Mouse (Mus musculus) limb, embryonic 15.5 days (tissue): ENCODE results near the gene Gm49325. TPM values are rescaled to one million over a fixed set of nuclear protein-coding genes. Genes with fewer than 3 reads are reported as not detected.
A peak's percentile ranks its signal among the peaks of the same experiment; 100 is the strongest.

ENCODE experiments used
- ATAC-seq: fragments of 200-750 bp; cut with Nextera tagmentation; 2 replicates; pipeline ENCODE4 v1.8.0; 2017; ENCODE audit warnings: low read depth, moderate TSS enrichment; ENCODE audit not compliant: insufficient number of reproducible peaks, low FRiP score, low TSS enrichment
- H3K27ac ChIP-seq: fragments of 300-500 bp; sonication (generic); 2 replicates; pipeline ENCODE4 v1.5.1; 2015; ENCODE audit warnings: moderate library complexity, mild to moderate bottlenecking, inconsistent platforms
- H3K27me3 ChIP-seq: fragments of 300-500 bp; sonication (generic); 2 replicates; pipeline ENCODE4 v1.6.1; 2015; ENCODE audit warnings: inconsistent platforms
- H3K36me3 ChIP-seq: fragments of 300-500 bp; sonication (generic); 2 replicates; pipeline ENCODE4 v1.6.1; 2015; ENCODE audit warnings: inconsistent platforms
- H3K4me1 ChIP-seq: fragments of 300-500 bp; sonication (generic); 2 replicates; pipeline ENCODE4 v1.6.1; 2015; ENCODE audit warnings: inconsistent platforms
- H3K4me2 ChIP-seq: fragments of 300-500 bp; sonication (generic); 2 replicates; pipeline ENCODE4 v1.6.1; 2015; ENCODE audit warnings: mild to moderate bottlenecking, inconsistent platforms
- H3K4me3 ChIP-seq: fragments of 300-500 bp; sonication (generic); 2 replicates; pipeline ENCODE4 v1.5.1; 2015; ENCODE audit warnings: mild to moderate bottlenecking, inconsistent platforms
- H3K9ac ChIP-seq: fragments of 300-500 bp; sonication (generic); 2 replicates; pipeline ENCODE4 v1.6.1; 2015; ENCODE audit warnings: inconsistent platforms
- H3K9me3 ChIP-seq: fragments of 300-500 bp; sonication (generic); 2 replicates; pipeline ENCODE4 v1.6.1; 2016; ENCODE audit warnings: inconsistent platforms
- WGBS: fragments of 180-500 bp; shearing (Covaris S2); methylation state at CpG from one replicate; pipeline ENCODE4 v1.1.7; 2015; 5-methylcytosine and 5-hydroxymethylcytosine counted together
- polyA plus RNA-seq: library from polyadenylated mRNA; unstranded; fragments of >200 nt; fragmentation: Nextera tagmentation; extraction: Ambion mirVana; gene quantifications from 2 replicates; pipeline ENCODE4 v1.2.1, GENCODE M21; 2015

The Gm49325 gene
- polyA plus RNA-seq, 1 experiment from 2014 or later = 1.3 TPM

- H3K27ac ChIP-seq = no peak overlapping the region
- no peaks in the 10 kb centered on the region for H3K9me3 ChIP-seq
- peaks cover 87% of the 10 kb centered on the region for H3K36me3 ChIP-seq
- peaks cover 15% of the 10 kb centered on the region for H3K4me1 ChIP-seq
- H3K4me3 ChIP-seq = no peak overlapping the region
- ATAC-seq = no peak
- WGBS = 57% methylated on average over 6 of the region's 6 CpGs
- H3K27me3 ChIP-seq = no peaks in the 10 kb centered on the region
- no peak overlapping the region for H3K4me2 ChIP-seq
- no peak overlapping the region for H3K9ac ChIP-seq
These were observed 14.5 kb upstream of the Gm49325 start for GRCm38 (mm10) chr10:77591546-77591945.

- peaks cover 80% of the 10 kb centered on the region for H3K36me3 ChIP-seq
- H3K9ac ChIP-seq = no peak overlapping the region
- 0 out of 2 replicates have a peak, but pooled peaks cover under 1% of the 10 kb centered on the region for H3K4me1 ChIP-seq
- no peak overlapping the region for H3K27ac ChIP-seq
- ATAC-seq = no peak
- H3K4me3 ChIP-seq = no peak overlapping the region
- H3K4me2 ChIP-seq = no peak overlapping the region
- no peaks in the 10 kb centered on the region for H3K27me3 ChIP-seq
- no peaks in the 10 kb centered on the region for H3K9me3 ChIP-seq
- WGBS = 88% methylated on average over 2 of the region's 2 CpGs
These were observed 9.9 kb upstream of the Gm49325 start for GRCm38 (mm10) chr10:77596060-77596459.

- Histone ChIP-seq H3K9me3 (no peaks in the 10 kb centered on the region), H3K4me3 (no peak overlapping the region), H3K9ac (no peak overlapping the region), H3K4me2 (no peak overlapping the region), H3K27ac (no peak overlapping the region), H3K36me3 (peaks cover 18% of the 10 kb centered on the region), H3K27me3 (no peaks in the 10 kb centered on the region), H3K4me1 (peaks cover 21% of the 10 kb centered on the region)
- 59% methylated on average over 4 of the region's 4 CpGs for WGBS
- no peak for ATAC-seq
These were observed 3.0 kb upstream of the Gm49325 start for GRCm38 (mm10) chr10:77603021-77603420.

- no peak overlapping the region for H3K27ac ChIP-seq
- WGBS = 90% methylated on average over 6 of the region's 6 CpGs
These were observed 1.9 kb upstream of the Gm49325 start for GRCm38 (mm10) chr10:77604111-77604510.

GRCm38 (mm10) chr10:77604958-77605357 is 1.0 kb upstream of the Gm49325 start:
- WGBS = 63% methylated on average over 5 of the region's 5 CpGs

More at GRCm38 (mm10) chr10:77604111-77604510, 1.9 kb upstream of the Gm49325 start:
- no peak overlapping the region for H3K9ac ChIP-seq
- peaks cover 8% of the 10 kb centered on the region; the same call in 1 of the 2 replicates for H3K36me3 ChIP-seq
- ATAC-seq = no peak
- no peaks in the 10 kb centered on the region for H3K27me3 ChIP-seq
- H3K4me3 ChIP-seq = no peak overlapping the region
- H3K4me1 ChIP-seq = peaks cover 26% of the 10 kb centered on the region
- no peaks in the 10 kb centered on the region for H3K9me3 ChIP-seq
- no peak overlapping the region for H3K4me2 ChIP-seq

GRCm38 (mm10) chr10:77605368-77605767 is 629 bp upstream of the Gm49325 start:
- H3K4me3 ChIP-seq = peak overlapping the region; percentile 79
- no peak overlapping the region for H3K9ac ChIP-seq
- ATAC-seq = no peak
- H3K4me1 ChIP-seq = peaks cover 29% of the 10 kb centered on the region
- 44% methylated on average over 1 of the region's 1 CpGs for WGBS
- H3K36me3 ChIP-seq = peaks cover 12% of the 10 kb centered on the region
- H3K27ac ChIP-seq = peak overlapping the region; percentile 98
- H3K27me3 ChIP-seq = no peaks in the 10 kb centered on the region
- no peaks in the 10 kb centered on the region for H3K9me3 ChIP-seq
- H3K4me2 ChIP-seq = peak overlapping the region; percentile 86; the same call in 1 of the 2 replicates

More at GRCm38 (mm10) chr10:77604958-77605357, 1.0 kb upstream of the Gm49325 start:
- Histone ChIP-seq H3K36me3 (peaks cover 9% of the 10 kb centered on the region), H3K4me3 (no peak overlapping the region), H3K9ac (no peak overlapping the region), H3K9me3 (no peaks in the 10 kb centered on the region), H3K27ac (peak overlapping the region; percentile 98), H3K4me2 (no peak overlapping the region), H3K4me1 (peaks cover 29% of the 10 kb centered on the region), H3K27me3 (no peaks in the 10 kb centered on the region)
- ATAC-seq = no peak

GRCm38 (mm10) chr10:77606855-77607254 is 858 bp downstream of the Gm49325 start:
- H3K4me3 ChIP-seq = peak overlapping the region; percentile 79
- H3K9me3 ChIP-seq = no peaks in the 10 kb centered on the region
- peak overlapping the region; percentile 86 for H3K4me2 ChIP-seq
- H3K27ac ChIP-seq = peak overlapping the region; percentile 98
- ATAC-seq = no peak
- peak overlapping the region; percentile 58 for H3K9ac ChIP-seq
- WGBS = 29% methylated on average over 7 of the region's 7 CpGs
- H3K4me1 ChIP-seq = peaks cover 33% of the 10 kb centered on the region
- H3K36me3 ChIP-seq = peaks cover 26% of the 10 kb centered on the region
- no peaks in the 10 kb centered on the region for H3K27me3 ChIP-seq

GRCm38 (mm10) chr10:77607441-77607840 is 1.4 kb downstream of the Gm49325 start:
- peak overlapping the region; percentile 79 for H3K4me3 ChIP-seq
- 68% methylated on average over 5 of the region's 5 CpGs for WGBS
- peaks cover 32% of the 10 kb centered on the region for H3K36me3 ChIP-seq
- no peak for ATAC-seq
- H3K27me3 ChIP-seq = no peaks in the 10 kb centered on the region
- H3K9me3 ChIP-seq = no peaks in the 10 kb centered on the region
- H3K4me1 ChIP-seq = peaks cover 33% of the 10 kb centered on the region
- H3K4me2 ChIP-seq = peak overlapping the region; percentile 86
- H3K27ac ChIP-seq = no peak overlapping the region
- no peak overlapping the region for H3K9ac ChIP-seq

GRCm38 (mm10) chr10:77608589-77608988 is 2.6 kb downstream of the Gm49325 start:
- Histone ChIP-seq H3K4me2 (no peak overlapping the region), H3K9ac (no peak overlapping the region), H3K27me3 (no peaks in the 10 kb centered on the region), H3K9me3 (no peaks in the 10 kb centered on the region), H3K4me1 (peaks cover 33% of the 10 kb centered on the region), H3K36me3 (peaks cover 43% of the 10 kb centered on the region), H3K27ac (no peak overlapping the region), H3K4me3 (no peak overlapping the region)
- WGBS = 92% methylated on average over 8 of the region's 8 CpGs
- no peak for ATAC-seq

GRCm38 (mm10) chr10:77610221-77610961 is 4.4 kb downstream of the Gm49325 start:
- Histone ChIP-seq H3K4me1 (peaks cover 32% of the 10 kb centered on the region), H3K27me3 (no peaks in the 10 kb centered on the region), H3K4me2 (no peak overlapping the region), H3K9ac (no peak overlapping the region), H3K27ac (no peak overlapping the region), H3K36me3 (peaks cover 58% of the 10 kb centered on the region), H3K9me3 (no peaks in the 10 kb centered on the region), H3K4me3 (no peak overlapping the region)
- ATAC-seq = no peak
- WGBS = 92% methylated on average over 8 of the region's 8 CpGs

- Histone ChIP-seq H3K4me3 (no peak overlapping the region), H3K4me1 (peaks cover 7% of the 10 kb centered on the region; the same call in 1 of the 2 replicates), H3K27me3 (no peaks in the 10 kb centered on the region), H3K27ac (peak overlapping the region; percentile 59), H3K36me3 (peaks cover 85% of the 10 kb centered on the region), H3K4me2 (no peak overlapping the region), H3K9ac (no peak overlapping the region), H3K9me3 (no peaks in the 10 kb centered on the region)
- 88% methylated on average over 3 of the region's 3 CpGs for WGBS
- no peak for ATAC-seq
These were observed 7.4 kb downstream of the Gm49325 start for GRCm38 (mm10) chr10:77613409-77613808.

- peaks cover 4% of the 10 kb centered on the region; the same call in 1 of the 2 replicates for H3K4me1 ChIP-seq
- H3K27me3 ChIP-seq = no peaks in the 10 kb centered on the region
- no peak overlapping the region for H3K4me2 ChIP-seq
- peaks cover 78% of the 10 kb centered on the region for H3K36me3 ChIP-seq
- ATAC-seq = no peak
- H3K9me3 ChIP-seq = no peaks in the 10 kb centered on the region
- H3K27ac ChIP-seq = no peak overlapping the region
- H3K4me3 ChIP-seq = no peak overlapping the region
- 91% methylated on average over 8 of the region's 8 CpGs for WGBS
- H3K9ac ChIP-seq = no peak overlapping the region
These were observed 9.7 kb downstream of the Gm49325 start for GRCm38 (mm10) chr10:77615647-77616046.
